Mouse (Mus musculus) neural tube, embryonic 13.5 days (tissue): ENCODE data around the gene Lck. TPM values are rescaled to one million over a fixed set of nuclear protein-coding genes. Genes with fewer than 3 reads are reported as not detected.
"Not testable (repeated sequence)": the region's sequence is repeated elsewhere in the genome, so short reads cannot be mapped to it uniquely, and the experiment has no call there.

Experiments used
- ATAC-seq: fragments of 200-750 bp; cut with Nextera tagmentation; 2 replicates; pipeline ENCODE4 v1.8.0; 2017; ENCODE audit warnings: low read depth, mild to moderate bottlenecking, moderate TSS enrichment, moderate library complexity
- H3K27ac ChIP-seq: fragments of 300-500 bp; sonication (generic); replicated peaks from 2 replicates; pipeline ENCODE4 v1.5.1; 2015; ENCODE audit warnings: moderate library complexity, mild to moderate bottlenecking, inconsistent platforms
- H3K27me3 ChIP-seq: fragments of 300-500 bp; sonication (generic); 2 replicates; pipeline ENCODE4 v1.6.1; 2015; ENCODE audit warnings: mild to moderate bottlenecking, inconsistent platforms
- H3K36me3 ChIP-seq: fragments of 300-500 bp; sonication (generic); 2 replicates; pipeline ENCODE4 v1.6.1; 2015; ENCODE audit warnings: mild to moderate bottlenecking, inconsistent platforms
- H3K4me1 ChIP-seq: fragments of 300-500 bp; sonication (generic); replicated peaks from 2 replicates; pipeline ENCODE4 v1.6.1; 2015; ENCODE audit warnings: inconsistent platforms
- H3K4me2 ChIP-seq: fragments of 300-500 bp; sonication (generic); 2 replicates; pipeline ENCODE4 v1.6.1; 2015; ENCODE audit warnings: inconsistent platforms, mild to moderate bottlenecking, moderate library complexity
- H3K4me3 ChIP-seq: fragments of 300-500 bp; sonication (generic); 2 replicates; pipeline ENCODE4 v1.5.1; 2015; ENCODE audit warnings: mild to moderate bottlenecking, inconsistent platforms
- H3K9ac ChIP-seq: fragments of 300-500 bp; sonication (generic); 2 replicates; pipeline ENCODE4 v1.6.1; 2015; ENCODE audit warnings: moderate library complexity, mild to moderate bottlenecking, inconsistent platforms
- H3K9me3 ChIP-seq: fragments of 300-500 bp; sonication (generic); 2 replicates; pipeline ENCODE4 v1.6.1; 2016; ENCODE audit warnings: inconsistent platforms
- WGBS: fragments of 180-500 bp; shearing (Covaris S2); methylation state at CpG from one replicate; pipeline ENCODE4 v1.1.7; 2015; 5-methylcytosine and 5-hydroxymethylcytosine counted together
- polyA plus RNA-seq: library from polyadenylated mRNA; unstranded; fragments of >200 nt; fragmentation: Nextera tagmentation; extraction: Ambion mirVana; gene quantifications from 2 replicates; pipeline ENCODE4 v1.2.1, GENCODE M21; 2015

Lck gene
- polyA plus RNA-seq, 1 experiment from 2014 or later: 8.7 TPM

DNA sequence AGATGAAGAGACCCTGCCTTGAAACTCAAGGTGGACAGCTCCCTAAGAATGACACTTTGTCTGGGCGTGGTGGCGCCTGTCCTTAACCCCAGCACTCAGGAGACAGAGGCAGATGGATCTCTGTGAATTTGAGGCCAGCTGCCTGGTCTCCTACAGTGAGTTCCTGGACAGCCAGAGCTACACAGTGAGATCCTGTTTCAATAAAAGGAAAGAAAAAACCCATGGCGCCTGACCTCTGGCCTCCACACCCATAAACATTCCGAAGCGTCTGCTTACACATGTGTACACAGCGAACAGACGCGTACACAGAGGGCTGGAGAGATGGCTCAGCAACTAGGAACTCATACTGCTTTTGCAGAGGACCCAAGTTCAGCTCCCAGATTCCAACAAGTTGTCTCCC lies 9.7 kb downstream of the Lck start:
- Histone ChIP-seq H3K36me3 (no peaks in the 10 kb centered on the region), H3K4me2 (no peak overlapping the region), H3K27ac (no peak overlapping the region; the same call in 1 of the 2 replicates), H3K27me3 (no peaks in the 10 kb centered on the region), H3K9me3 (no peaks in the 10 kb centered on the region), H3K4me1 (0 out of 2 replicates have a peak, but pooled peaks cover 7% of the 10 kb centered on the region), H3K9ac (no peak overlapping the region), H3K4me3 (no peak overlapping the region)
- ATAC-seq: no peak
- WGBS: 22% methylated on average over 8 of the region's 8 CpGs

DNA sequence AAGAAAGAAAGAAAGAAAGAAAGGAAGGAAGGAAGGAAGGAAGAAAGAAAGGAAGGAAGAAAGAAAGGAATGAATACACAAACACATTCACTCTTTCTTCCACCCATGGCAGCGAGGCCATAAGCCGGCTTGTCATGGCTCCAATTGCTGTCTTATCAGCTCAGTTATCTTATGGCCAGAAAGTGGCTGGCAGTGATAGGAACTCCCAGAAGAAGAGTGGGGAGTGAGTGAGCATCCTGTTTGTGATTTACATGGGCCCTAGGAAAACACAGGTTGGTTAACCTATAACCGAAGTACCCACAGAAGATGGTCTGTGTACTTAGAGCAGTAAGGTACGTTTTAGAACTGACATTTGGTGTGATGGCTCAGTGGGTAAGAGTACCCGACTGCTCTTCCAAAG lies 12.3 kb downstream of the Lck start:
- no peaks in the 10 kb centered on the region for H3K27me3 ChIP-seq
- no peak overlapping the region for H3K4me3 ChIP-seq
- H3K9ac ChIP-seq: no peak overlapping the region
- no peaks in the 10 kb centered on the region for H3K36me3 ChIP-seq
- 90% methylated on average over 5 of the region's 5 CpGs for WGBS
- H3K4me2 ChIP-seq: no peak overlapping the region
- ATAC-seq: no peak
- H3K4me1 ChIP-seq: peaks cover 14% of the 10 kb centered on the region
- no peaks in the 10 kb centered on the region for H3K9me3 ChIP-seq
- no peak overlapping the region for H3K27ac ChIP-seq

DNA sequence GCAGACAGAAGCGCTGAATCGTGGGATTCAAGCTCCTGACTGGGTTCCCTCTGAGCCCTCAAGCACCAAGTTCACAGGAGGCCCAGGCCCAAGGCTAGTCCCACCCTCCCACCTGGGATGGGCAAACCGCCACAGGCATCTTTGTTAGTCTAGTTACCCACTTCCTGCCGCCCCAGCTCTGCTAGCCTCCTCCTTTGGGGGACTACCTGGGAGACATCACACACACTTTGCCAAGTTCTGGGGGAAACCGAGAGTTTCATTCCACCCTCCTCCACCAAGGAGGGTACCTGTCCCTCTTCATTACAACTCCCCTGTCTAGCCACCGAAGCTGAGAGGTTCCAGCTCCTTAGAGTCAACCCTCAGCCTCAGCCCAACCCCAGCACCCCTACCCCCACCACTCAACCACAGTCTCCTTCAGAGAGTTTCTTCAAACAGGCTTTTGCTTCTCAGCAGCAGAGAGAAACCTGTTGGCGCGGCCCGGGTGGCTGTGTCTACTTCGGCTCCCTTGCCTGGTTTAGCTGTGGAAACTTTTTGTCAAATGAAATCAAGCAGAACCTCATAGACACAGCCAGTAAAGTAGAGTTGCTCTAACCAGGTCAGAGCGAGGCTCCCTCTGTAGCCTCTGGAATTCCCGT lies 15.0 kb downstream of the Lck start:
- no peak for ATAC-seq
- no peaks in the 10 kb centered on the region for H3K36me3 ChIP-seq
- peaks cover 24% of the 10 kb centered on the region for H3K4me1 ChIP-seq
- no peak overlapping the region for H3K9ac ChIP-seq
- H3K27ac ChIP-seq: no peak overlapping the region
- 87% methylated on average over 12 of the region's 12 CpGs for WGBS
- H3K9me3 ChIP-seq: no peaks in the 10 kb centered on the region
- H3K4me2 ChIP-seq: no peak overlapping the region
- no peaks in the 10 kb centered on the region for H3K27me3 ChIP-seq
- H3K4me3 ChIP-seq: no peak overlapping the region

DNA sequence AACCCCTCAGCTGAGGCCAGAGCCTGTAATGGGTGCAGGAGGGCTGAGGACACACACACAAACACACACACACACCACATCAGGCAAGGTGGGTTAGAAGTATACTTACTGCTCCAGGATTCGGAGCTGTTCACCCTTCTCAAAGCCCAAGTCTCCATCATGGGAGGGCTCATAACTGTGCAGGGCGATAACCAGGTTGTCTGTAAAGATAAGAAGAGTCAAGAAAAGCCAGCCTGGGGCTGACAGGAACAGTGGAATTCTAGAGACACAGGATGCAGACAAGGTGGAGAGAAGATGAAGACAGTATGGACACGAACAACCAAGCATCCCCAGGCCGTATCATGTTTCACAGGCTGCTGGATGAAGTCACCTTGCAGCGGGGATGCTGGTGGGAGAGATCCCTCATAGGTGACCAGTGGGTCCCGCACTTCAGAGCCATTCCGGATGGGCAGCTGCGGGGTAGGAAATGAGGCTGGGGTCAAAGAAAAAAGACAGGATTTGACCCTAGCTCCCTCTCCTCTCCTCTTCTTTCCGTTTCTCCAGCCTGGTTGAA lies 16.1 kb downstream of the Lck start:
- H3K27ac ChIP-seq: peak overlapping the region; percentile 59

DNA sequence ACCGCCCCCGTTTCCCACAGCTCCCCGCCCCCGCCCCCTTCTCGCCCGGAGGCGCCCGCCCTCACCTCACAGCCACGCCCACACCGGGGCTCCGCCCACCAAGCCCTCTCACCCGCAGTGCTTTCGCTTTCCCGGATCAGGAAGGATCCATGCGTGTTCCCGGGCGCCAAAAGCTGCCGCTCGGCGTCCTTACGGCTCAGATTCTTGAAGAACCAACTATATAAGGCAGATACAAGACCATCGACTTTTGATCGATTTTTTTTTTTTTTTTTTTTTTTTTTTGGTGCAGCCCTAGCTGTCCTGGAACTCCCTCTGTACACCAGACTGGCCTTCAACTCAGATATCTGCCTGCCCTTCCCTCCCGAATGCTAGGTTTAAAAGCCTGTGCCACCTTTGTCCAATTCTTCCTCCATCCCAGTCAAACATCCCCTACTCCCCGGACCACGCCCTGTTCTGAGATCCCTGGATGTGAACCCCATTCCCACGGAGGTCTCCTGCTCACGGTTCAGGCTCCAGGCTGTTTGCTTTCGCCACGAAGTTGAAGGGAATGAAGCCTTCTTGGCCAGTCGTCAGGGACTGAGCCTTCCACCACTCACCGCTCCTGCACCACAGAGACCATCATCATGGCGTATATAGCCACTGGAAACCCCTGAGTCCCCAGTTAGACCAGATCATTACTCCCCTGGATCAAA lies 16.8 kb downstream of the Lck start:
- WGBS: 9% methylated on average over 32 of the region's 33 CpGs
- ATAC-seq: peak; percentile 74
- H3K4me1 ChIP-seq: peaks cover 21% of the 10 kb centered on the region
- H3K4me2 ChIP-seq: peak overlapping the region; percentile 87
- peak overlapping the region; percentile 45 for H3K4me3 ChIP-seq
- peak overlapping the region; percentile 74 for H3K9ac ChIP-seq
- no peaks in the 10 kb centered on the region for H3K27me3 ChIP-seq
- no peaks in the 10 kb centered on the region for H3K9me3 ChIP-seq
- H3K27ac ChIP-seq: peak overlapping the region; percentile 59
- no peaks in the 10 kb centered on the region for H3K36me3 ChIP-seq

More for the DNA sequence above, 16.1 kb downstream of the Lck start:
- Histone ChIP-seq H3K4me3 (peak overlapping the region; percentile 45), H3K9ac (0 out of 2 replicates have a peak overlapping the region, but pooled peaks have one; percentile 74), H3K9me3 (no peaks in the 10 kb centered on the region), H3K4me1 (peaks cover 21% of the 10 kb centered on the region), H3K36me3 (no peaks in the 10 kb centered on the region), H3K27me3 (no peaks in the 10 kb centered on the region), H3K4me2 (peak overlapping the region; percentile 87)
- 79% methylated on average over 9 of the region's 9 CpGs for WGBS
- no peak for ATAC-seq

DNA sequence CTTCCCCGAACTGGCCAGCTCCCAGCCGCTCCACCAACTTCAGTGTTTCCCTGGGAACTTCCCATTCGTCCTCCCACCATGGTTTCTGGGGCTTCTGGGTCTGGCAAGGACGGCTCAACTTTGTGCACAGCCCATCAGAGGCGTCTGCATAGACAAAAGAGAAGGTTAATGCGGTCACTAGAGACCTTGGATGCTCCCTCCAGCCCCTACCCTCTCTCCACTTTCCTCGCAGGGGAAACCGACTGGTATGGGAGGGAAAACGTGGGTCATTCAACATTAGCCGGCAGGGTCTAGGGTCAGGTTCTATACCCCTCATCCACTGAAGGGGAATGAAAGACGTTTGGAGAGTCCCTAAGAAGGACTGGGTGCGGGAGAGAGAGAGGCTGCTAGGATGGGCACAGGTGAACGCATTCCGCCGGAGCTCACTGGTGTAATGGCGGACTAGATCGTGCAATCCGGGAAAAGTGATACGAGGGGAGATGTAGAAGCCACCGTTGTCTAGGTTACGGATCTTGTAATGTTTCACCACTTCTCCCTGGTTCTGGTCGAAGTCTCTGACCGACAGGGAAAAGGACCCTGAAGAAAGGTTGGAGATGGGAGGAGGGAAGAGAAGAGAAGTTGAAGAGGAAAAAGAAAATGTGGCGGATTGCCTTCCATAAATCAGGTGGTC lies 17.4 kb downstream of the Lck start:
- no peaks in the 10 kb centered on the region for H3K9me3 ChIP-seq
- H3K4me3 ChIP-seq: peak overlapping the region; percentile 45
- no peaks in the 10 kb centered on the region for H3K27me3 ChIP-seq
- H3K9ac ChIP-seq: peak overlapping the region; percentile 74
- peaks cover 21% of the 10 kb centered on the region for H3K4me1 ChIP-seq
- no peaks in the 10 kb centered on the region for H3K36me3 ChIP-seq
- under 1% methylated on average over 24 of the region's 24 CpGs for WGBS
- peak overlapping the region; percentile 77 for H3K27ac ChIP-seq
- peak overlapping the region; percentile 87 for H3K4me2 ChIP-seq
- ATAC-seq: peak; percentile 79

DNA sequence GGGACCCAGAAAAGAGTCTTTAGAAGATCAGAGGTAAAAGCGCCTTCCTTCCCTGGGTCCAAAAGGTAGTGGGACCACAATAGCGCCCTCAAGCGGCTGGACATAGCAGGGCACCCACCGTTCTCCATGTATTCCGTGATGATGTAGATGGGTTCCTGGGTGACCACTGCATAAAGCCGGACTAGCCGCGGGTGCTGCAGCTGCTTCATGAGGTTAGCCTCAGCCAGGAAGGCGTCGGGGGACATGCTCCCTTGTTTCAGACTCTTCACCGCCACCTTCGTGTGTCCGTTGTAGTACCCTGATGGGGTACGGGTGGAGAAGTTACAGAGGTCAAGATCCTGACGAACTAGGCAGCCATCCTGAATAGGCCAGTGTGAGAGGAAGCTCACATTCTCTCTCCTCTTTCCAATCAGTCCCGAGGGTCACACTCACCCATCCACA lies 18.0 kb downstream of the Lck start:
- Histone ChIP-seq H3K4me1 (peaks cover 21% of the 10 kb centered on the region), H3K36me3 (no peaks in the 10 kb centered on the region), H3K9ac (peak overlapping the region; percentile 74), H3K27me3 (no peaks in the 10 kb centered on the region), H3K4me2 (peak overlapping the region; percentile 87), H3K4me3 (peak overlapping the region; percentile 45), H3K27ac (peak overlapping the region; percentile 77), H3K9me3 (no peaks in the 10 kb centered on the region)
- peak; percentile 67; the same call in 1 of the 2 replicates for ATAC-seq
- 2% methylated on average over 16 of the region's 16 CpGs for WGBS

DNA sequence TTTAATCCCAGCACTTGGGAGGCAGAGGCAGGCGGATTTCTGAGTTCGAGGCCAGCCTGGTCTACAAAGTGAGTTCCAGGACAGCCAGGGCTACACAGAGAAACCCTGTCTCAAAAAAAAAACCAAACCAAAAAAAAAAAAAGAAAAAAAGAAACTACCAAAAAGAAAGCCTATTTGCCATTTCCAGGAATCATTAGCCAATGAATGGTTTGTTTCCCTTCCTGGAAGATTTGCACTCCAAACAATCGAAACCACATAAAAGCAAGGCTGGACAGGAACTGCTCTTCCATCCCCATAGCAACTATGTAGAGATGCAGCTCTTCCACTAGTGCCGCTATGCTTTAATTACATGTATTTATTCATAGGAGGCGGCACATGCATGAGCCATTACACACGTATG lies 18.9 kb downstream of the Lck start:
- not testable (repeated sequence) for H3K36me3 ChIP-seq, H3K4me2 ChIP-seq, H3K27ac ChIP-seq, H3K9ac ChIP-seq, H3K27me3 ChIP-seq, H3K9me3 ChIP-seq, ATAC-seq, H3K4me3 ChIP-seq
- WGBS: 67% methylated on average over 6 of the region's 6 CpGs
- H3K4me1 ChIP-seq: peaks cover 21% of the 10 kb centered on the region

DNA sequence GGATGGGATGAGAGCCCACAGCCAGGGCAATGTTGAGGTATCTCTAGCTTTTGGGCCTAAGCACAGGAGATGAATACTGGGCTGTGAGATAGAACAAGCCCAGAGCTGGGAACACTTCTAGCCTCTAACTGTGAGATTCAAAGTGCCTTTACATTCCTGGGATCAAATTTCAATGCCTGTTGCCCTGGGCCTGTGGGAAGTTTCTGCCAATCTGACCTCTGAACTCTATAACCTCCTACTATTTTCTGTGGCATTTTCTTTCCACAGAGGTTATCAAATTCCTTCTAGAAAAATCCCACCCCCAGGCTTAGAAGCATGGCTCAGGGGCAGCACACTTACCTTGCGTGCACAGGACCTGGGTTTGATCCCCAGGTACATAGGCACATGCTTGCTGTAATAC lies 23.1 kb downstream of the Lck start:
- WGBS: 74% methylated on average over 1 of the region's 1 CpGs

DNA sequence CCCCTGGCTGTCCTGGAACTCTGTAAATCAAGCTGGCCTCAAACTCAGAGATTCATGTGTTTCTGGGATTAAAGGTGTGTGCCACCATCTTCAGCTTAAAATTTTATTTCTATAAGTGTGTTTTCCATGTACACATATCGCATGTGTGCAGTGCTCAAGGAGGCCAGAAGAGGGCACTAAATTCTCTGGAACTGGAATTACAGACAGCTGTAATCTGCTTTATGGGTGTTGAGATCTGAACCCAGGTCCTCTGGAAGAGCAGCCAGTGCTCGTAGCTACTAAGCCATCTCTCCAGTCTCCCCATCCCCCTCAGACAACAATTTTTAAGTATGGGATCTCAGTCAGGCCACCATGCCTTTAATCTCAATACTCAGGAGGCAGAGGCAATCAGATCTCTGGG lies 24.1 kb downstream of the Lck start:
- Histone ChIP-seq H3K4me1 (0 out of 2 replicates have a peak, but pooled peaks cover 4% of the 10 kb centered on the region), H3K9me3 (no peaks in the 10 kb centered on the region)
- WGBS: 92% methylated on average over 2 of the region's 2 CpGs

More for the DNA sequence above, 23.1 kb downstream of the Lck start:
- no peak overlapping the region for H3K4me2 ChIP-seq
- no peaks in the 10 kb centered on the region for H3K9me3 ChIP-seq
- H3K4me3 ChIP-seq: no peak overlapping the region
- H3K27me3 ChIP-seq: no peaks in the 10 kb centered on the region
- no peak for ATAC-seq
- no peaks in the 10 kb centered on the region for H3K36me3 ChIP-seq
- H3K27ac ChIP-seq: no peak overlapping the region
- peaks cover 6% of the 10 kb centered on the region for H3K4me1 ChIP-seq
- H3K9ac ChIP-seq: no peak overlapping the region

DNA sequence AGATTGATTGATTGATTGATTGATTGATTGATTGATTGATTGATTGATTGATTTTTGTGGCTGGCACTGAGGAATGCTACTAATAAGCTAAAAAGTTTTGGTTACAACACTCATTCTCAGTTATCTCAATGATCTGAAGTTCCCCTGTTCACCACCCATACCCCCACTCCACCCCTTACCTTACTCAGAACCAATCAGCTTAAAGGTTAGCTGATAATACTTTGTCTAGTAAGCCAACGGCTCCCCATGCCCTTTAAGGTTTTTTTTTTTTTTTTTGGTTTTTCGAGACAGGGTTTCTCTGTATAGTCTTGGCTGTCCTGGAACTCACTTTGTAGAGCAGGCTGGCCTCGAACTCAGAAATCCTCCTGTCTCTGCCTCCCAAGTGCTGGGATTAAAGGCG lies 25.8 kb downstream of the Lck start:
- not testable (repeated sequence) for H3K9ac ChIP-seq, ATAC-seq
- 88% methylated on average over 4 of the region's 4 CpGs for WGBS

More for the DNA sequence above, 24.1 kb downstream of the Lck start:
- Histone ChIP-seq H3K4me2 (no peak overlapping the region), H3K4me3 (no peak overlapping the region), H3K27me3 (no peaks in the 10 kb centered on the region), H3K36me3 (no peaks in the 10 kb centered on the region), H3K9ac (no peak overlapping the region), H3K27ac (no peak overlapping the region)
- no peak for ATAC-seq

DNA sequence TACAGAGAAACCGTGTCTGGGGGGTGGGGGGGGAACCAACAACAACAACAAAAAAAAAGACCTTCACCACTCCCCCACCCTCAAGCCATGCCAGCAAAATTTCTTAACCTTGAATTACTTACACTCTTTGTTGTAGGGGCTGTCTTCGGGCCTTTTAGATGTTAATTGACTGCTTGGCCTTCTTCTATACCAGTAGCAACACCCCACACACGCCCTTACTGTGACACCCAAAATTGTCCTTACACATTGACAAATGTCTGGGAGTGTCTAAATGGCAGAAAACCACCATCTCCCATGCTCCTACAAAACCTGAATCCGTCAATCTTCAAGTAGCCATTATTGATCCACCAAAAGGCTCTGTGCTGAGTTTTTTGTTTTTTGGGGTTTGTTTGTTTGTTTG lies 29.3 kb downstream of the Lck start:
- 77% methylated on average over 4 of the region's 4 CpGs for WGBS
- ATAC-seq: no peak
- H3K9me3 ChIP-seq: no peaks in the 10 kb centered on the region
- no peak overlapping the region for H3K9ac ChIP-seq
- peaks cover 9% of the 10 kb centered on the region; the same call in 1 of the 2 replicates for H3K36me3 ChIP-seq
- H3K27ac ChIP-seq: no peak overlapping the region
- no peaks in the 10 kb centered on the region for H3K27me3 ChIP-seq
- peaks cover 29% of the 10 kb centered on the region for H3K4me1 ChIP-seq
- H3K4me2 ChIP-seq: no peak overlapping the region
- H3K4me3 ChIP-seq: no peak overlapping the region

More for the DNA sequence above, 25.8 kb downstream of the Lck start:
- H3K27ac ChIP-seq, H3K4me3 ChIP-seq, H3K9me3 ChIP-seq, H3K27me3 ChIP-seq, H3K4me2 ChIP-seq, H3K4me1 ChIP-seq, H3K36me3 ChIP-seq: not testable (repeated sequence)
